Mouse (Mus musculus) C2C12 (cell line): ENCODE measurements at regions not wholly inside any gene's neighbourhood (a gene's known extent, or its start where the extent isn't known, plus 50 kb on each side); places are given as distances from the start of the nearest gene placed in this dataset.

Experiments
- CEBPB ChIP-seq: IDR thresholded peaks from one replicate; pipeline ENCODE4 v1.6.1; 2011; ENCODE audit warnings: low read depth, mild to moderate bottlenecking, control low read depth, moderate library complexity
- CTCF ChIP-seq: IDR thresholded peaks from one replicate; pipeline ENCODE4 v1.5.1; 2011; ENCODE audit not compliant: control insufficient read depth, insufficient read depth, insufficient read length
- MAX ChIP-seq: IDR thresholded peaks from one replicate; pipeline ENCODE4 v1.6.1; 2011; ENCODE audit warnings: mild to moderate bottlenecking, control low read depth
- MYOD1 ChIP-seq: IDR thresholded peaks from one replicate; pipeline ENCODE4 v1.6.1; 2011; ENCODE audit warnings: low read depth; ENCODE audit not compliant: control insufficient read depth, insufficient read length
- MYOG ChIP-seq: IDR thresholded peaks from one replicate; pipeline ENCODE4 v1.6.1; 2011; ENCODE audit not compliant: control insufficient read depth, insufficient read length; ENCODE audit errors: extremely low read depth
- USF1 ChIP-seq: IDR thresholded peaks from one replicate; pipeline ENCODE4 v1.6.1; 2011; ENCODE audit warnings: low read depth, mild to moderate bottlenecking, control low read depth, moderate library complexity

- TF ChIP-seq CTCF (no peak), CEBPB (no peak), USF1 (no peak), MYOG (no peak), MYOD1 (no peak), MAX (no peak)
Observed at GRCm38 (mm10) chr1:4655252-4655651, 152.4 kb upstream of the Gm37988 start.
